Mouse (Mus musculus) retina, postnatal 1 day (tissue): ENCODE data around the gene C1ra.
"Not testable (repeated sequence)": the region's sequence is repeated elsewhere in the genome, so short reads cannot be mapped to it uniquely, and the experiment has no call there.

Experiments
- DNase-seq: peaks from one replicate; pipeline ENCODE4 v3.0.0-alpha.2; 2012

The C1ra gene

DNA sequence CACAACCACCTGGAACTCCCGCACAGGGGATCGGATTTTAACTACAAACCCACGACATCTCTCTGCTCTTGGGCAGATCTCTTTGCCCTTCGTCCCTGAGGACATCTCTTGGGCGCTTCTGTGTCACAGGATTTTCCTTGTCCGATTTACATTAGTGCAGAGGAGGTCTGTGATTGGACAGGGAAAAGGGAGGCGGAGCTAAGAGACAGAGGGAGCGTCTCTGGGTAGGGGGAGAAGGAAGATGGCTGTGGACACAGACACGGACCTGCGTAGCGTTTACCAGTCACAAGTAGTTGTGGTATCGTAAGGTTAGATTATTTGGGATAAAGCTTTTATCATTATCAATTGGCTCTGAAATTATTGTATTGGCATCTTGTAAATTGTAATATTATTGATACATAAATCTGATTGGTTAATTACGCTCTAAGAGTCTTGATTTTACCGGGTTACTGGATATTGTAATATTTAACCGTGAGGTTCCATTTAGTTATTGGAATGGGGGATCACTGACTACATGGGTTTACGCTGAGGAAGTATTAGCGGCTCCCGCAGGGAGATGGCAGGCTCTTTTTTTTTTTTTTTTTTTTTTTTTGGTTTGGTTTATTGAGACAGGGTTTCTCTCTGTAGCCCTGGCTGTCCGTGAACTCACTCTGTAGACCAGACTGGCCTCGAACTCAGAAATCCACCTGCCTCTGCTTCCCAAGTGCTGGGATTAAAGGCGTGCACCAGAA, 26.6 kb upstream of the C1ra start:
- peak; percentile 85 for DNase-seq

DNA sequence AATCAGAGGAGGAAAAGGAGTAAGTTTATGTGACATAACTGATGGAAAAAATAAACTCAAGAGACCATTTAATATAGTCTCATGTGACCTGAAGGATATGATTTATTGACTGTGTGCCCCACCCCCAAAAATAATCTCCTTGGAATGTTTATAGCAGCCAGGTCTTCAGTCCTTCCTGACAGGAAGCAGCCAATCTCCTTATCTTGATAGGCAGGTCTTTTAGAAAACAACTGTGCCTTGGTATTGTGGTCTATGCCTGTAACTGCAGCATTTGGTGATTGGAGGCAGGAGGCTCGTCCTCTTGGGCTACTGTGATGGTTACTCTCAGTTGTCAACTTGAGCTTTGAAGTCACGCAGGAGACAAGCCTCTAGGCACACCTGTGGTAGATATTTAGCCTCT, 24.7 kb upstream of the C1ra start:
- no peak for DNase-seq

DNA sequence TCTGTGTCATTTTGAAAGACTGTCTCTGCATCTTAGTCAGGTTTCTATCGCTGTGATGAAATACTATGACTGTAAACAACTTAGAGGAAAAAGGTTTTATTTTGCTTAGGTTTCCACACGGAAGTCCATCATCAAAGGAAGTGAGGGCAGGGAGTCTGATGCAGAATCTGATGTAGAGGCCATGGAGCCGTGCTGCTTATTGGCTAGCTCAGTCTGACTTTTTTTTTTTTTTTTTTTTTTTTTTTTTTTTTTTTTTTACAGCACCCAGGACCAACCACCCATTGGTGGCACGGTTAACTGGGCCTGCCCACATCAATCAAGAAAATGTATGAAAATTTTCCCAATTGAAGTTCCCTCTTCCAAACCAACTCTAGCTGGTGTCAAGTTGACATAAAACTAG, 23.3 kb upstream of the C1ra start:
- DNase-seq, result no peak

GRCm38 (mm10) chr6:124491427-124491826, 20.8 kb upstream of the C1ra start:
- no peak for DNase-seq

DNA sequence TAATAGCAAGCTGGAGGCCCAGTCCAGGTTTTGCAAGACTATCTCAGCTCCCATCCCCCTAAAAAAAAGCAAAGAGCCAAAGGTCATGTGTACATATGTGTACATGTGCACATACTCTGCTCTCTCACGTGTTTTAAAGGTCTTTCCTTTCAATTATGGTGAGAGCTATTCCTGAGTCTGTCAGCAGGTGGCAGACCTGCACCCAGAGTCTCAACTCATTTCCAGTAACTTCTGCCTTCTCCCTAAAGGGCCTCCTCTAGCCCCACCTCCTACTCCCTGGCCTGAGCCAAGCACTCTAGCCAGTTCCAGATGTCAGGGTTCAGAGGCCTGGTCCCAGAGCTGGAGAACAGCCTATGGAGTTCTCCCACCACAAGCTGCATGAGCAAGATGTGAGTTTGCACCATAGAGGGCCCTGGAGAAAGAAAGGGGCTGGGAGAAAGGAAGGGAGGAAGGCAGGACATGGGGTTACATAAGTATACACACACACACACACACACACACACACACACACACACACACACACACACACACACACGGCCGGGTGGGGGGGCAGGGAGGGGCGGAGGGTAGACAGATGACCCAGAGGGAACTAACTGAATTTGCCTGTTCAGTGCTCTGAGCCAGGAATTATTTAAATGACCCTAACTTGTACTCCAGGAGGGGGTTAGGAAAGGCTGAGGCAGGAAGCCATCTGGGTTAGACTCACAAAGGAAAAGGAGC, 19.2 kb upstream of the C1ra start, which contains the start of gene C1rl:
C1rl (plus strand) TSS at position 272 of the 720 bp plus-strand sequence.
- DNase-seq, result peak; percentile 84

GRCm38 (mm10) chr6:124493886-124494285, 18.3 kb upstream of the C1ra start:
- DNase-seq, result no peak

DNA sequence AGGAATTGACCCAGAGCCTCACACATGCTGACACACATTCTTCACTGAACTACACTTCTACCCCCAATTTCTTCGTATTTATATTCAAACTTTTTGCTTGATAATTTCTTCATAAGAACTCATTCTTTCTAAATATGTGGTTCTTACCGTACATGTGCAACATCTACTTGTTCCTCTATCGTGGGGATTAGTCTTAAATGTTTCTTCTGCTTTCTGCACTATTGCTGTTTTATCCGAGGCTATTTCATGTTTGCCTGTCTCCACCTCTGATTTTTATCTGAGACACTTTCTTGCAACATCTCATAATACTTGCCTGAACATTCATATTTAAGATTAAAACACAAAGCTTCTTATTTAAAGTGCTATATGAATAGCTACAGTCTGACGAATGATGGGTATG, 16.2 kb upstream of the C1ra start:
- no peak for DNase-seq

GRCm38 (mm10) chr6:124499914-124500566, 12.2 kb upstream of the C1ra start:
- DNase-seq, result no peak

- no peak for DNase-seq
Measured at GRCm38 (mm10) chr6:124501473-124501872, 10.7 kb upstream of the C1ra start.

DNA sequence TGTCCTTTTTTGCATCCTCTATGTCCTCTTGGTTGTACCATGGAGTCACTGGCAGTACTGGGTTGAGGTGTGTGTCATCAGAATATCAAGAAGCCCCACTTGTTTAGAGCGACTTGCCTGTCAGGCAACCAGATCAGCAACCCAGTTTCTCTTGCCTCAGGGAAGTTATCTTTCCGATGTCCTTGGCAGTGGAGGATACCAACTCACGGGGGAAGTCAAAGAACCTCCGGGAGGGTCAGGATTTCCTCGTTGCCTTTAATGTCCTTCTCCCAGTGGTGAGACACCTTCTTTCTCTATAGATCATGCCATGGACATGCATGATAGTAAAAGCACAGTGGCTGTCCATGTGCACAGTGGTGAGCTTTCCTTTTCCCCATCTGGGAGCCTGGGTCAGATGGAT, 10.2 kb upstream of the C1ra start:
- DNase-seq, result no peak

DNA sequence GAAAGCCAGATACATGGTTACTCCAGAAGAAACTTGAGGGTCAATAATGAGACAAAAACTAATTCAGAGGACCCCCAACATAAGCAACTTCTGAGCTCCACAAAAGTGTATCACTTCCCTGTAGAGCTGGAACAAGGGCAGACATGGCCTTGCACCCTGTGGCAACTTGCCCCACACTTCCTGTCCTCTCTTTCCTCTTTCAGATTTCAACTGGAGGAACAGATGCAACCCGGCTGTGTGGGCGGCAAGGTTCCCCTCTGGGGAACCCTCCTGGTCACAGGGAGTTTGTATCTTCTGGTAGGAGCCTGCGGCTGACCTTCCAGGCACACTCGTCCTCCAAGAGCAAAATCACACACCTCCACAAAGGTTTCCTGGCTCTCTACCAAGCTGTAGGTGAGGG, 7.2 kb upstream of the C1ra start:
- DNase-seq, result no peak

DNA sequence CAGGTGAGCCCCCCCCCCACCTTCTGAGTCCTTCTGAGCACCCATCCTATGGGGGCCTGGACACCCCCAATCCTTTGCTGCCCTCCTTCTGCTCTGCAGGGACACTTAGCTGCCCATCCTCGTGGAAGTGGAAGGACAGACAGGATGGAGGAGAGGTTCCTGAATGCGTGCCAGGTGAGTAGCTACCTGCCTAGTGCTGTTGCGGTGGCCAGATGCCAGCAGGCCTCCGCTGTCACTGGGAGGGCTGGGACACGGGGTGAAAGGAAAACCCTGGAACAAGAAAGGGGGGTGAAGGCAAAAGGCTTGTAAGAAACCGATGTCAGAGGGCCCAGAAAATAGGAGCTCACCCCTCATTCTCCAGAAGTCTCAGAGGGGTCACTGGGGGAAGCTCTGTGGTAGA, 5.2 kb upstream of the C1ra start:
- DNase-seq, result no peak

- no peak for DNase-seq
Measured at GRCm38 (mm10) chr6:124508292-124508691, 3.9 kb upstream of the C1ra start.

GRCm38 (mm10) chr6:124509192-124509591, 3.0 kb upstream of the C1ra start:
- not testable (repeated sequence) for DNase-seq

DNA sequence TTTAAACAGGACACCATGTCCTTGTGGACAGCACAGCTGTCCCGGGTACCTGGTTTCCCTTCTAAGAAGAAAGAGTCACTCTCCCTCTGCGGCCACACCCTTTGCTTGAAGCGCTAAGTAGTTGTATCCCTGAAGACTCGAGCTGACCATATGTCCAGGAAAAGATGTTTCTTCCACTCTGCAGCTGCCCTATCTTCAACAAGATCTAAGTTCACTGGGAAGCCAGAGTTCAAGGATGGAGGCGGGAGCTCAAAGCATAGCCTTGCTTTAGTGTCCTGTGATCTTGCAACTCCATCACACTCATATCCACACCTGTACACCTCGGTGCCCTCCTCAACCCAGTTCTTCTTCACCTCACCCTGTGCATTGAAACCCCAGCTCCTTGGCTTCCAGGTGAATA, 269 bp upstream of the C1ra start:
- no peak for DNase-seq

GRCm38 (mm10) chr6:124517733-124518132, 5.5 kb downstream of the C1ra start:
- not testable (repeated sequence) for DNase-seq

- not testable (repeated sequence) for DNase-seq
Measured at GRCm38 (mm10) chr6:124522082-124522481, 9.9 kb downstream of the C1ra start.

- no peak for DNase-seq
Measured at GRCm38 (mm10) chr6:124527881-124528280, 15.7 kb downstream of the C1ra start.

DNA sequence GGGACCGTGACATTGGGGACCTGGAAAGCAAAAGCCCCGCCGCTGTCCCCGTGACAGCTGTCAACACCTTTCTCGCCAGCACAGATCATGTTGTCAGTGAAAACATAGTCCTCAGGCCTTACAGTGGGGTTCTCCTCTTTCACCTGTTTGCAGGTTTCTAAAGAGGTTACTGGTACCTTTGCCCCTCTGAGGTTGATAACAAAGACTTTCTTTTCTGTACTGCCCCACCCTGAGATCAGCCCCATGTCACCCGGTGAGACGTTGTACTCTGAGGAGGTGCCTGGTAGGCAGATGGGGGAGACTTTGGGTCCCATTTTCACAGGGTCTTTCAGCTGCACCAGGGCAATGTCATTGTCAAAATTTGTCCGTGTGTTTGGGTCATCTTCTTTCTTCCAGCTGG, 18.9 kb downstream of the C1ra start:
- no peak for DNase-seq

DNA sequence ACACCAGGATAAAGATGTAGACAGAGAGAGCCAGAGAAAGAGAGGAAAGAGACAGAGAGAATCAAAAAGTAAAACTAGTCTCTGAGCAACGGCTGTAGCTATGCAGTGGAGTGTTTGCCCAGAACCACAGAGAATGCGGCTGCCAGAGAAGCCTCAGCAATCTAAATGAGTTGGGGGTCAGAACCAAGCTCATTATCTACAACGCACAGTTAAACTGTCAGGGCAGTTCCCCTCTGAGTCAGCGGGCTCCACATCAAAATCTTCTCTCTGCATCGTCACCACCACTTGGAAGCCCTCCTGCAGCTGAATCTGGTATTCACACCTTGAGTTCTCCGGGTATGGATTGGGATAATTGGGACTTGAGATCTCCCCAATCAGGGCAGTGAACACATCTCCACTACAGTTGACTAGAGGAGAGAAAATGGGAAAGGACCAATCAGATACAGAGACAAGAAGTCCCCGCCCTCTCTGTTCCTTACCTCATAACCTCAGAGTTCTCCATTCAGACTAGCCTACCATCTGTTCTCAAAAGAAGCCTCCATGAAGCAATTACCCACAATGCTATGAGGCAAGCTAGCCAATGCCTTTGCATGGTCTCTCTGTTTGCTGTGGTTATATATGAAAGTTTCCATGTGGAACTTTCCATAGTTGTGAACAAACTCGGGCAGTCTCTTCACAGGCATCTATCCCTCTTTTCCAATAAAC, 24.1 kb downstream of the C1ra start:
- not testable (repeated sequence) for DNase-seq

GRCm38 (mm10) chr6:124541176-124541575, 29.0 kb downstream of the C1ra start:
- DNase-seq, result not testable (repeated sequence)

GRCm38 (mm10) chr6:124542284-124542683, 30.1 kb downstream of the C1ra start, which contains the start of gene C1s1:
C1s1 (minus strand) TSS chr6:124542359.
- DNase-seq, result peak; percentile 39

DNA sequence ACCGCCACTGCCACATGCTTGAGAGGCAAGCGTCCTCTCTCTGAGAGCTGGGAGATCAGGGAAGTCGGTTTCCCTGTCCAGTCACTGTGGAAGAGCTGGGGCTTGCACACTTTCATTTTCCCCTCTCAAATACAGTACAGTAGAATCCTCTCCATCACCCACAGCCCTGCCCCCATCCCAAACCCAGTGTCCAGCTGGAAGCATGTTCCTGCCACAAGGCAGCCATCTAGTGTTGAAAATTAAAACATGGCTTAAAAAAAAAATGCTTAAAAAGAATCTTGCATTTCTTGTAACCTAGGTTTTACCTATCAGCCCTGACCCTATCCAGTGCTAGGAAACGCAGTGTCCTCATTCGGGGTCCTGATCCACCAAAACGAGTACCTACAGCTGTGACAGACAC, 32.3 kb downstream of the C1ra start:
- no peak for DNase-seq
